Mouse (Mus musculus) Patski (cell line): ENCODE results near the gene Vps13c. TPM values are rescaled to one million over a fixed set of nuclear protein-coding genes. Genes with fewer than 3 reads are reported as not detected.

Experiments used
- ATAC-seq: fragments of 100-300 bp; one replicate; pipeline ENCODE4 v1.8.0; 2021
- CTCF ChIA-PET: fragments of 350-600 bp; sonication (Branson Sonifier 250); formaldehyde crosslinking; loops from one replicate; lab custom pipeline; 2022; ENCODE audit warnings: inconsistent platforms; lab: Charles Lee
- POLR2A ChIA-PET: fragments of 350-600 bp; sonication (Branson Sonifier 250); formaldehyde crosslinking; loops from one replicate; lab custom pipeline; 2022; ENCODE audit warnings: antibody characterized with exemption, inconsistent platforms; lab: Charles Lee
- DNase-seq: peaks from one replicate; pipeline ENCODE4 v3.0.0-alpha.2; 2011; ENCODE audit warnings: low read depth, low spot score
- H3K27me3 ChIP-seq: fragments of 371-371 bp; one replicate; pipeline ENCODE4 v1.5.1; 2021
- CTCF ChIP-seq: fragments of 100-300 bp; IDR thresholded peaks from one replicate; pipeline ENCODE4 v1.5.1; 2021
- in situ Hi-C: fragments of 300-500 bp; cut with MboI; formaldehyde crosslinking; loops from 3 replicates; pipeline ENCODE4 v1.11.1; 2018; ENCODE audit warnings: low pct_unique_long_range_greater_than_20kb, mixed read lengths
- polyA plus RNA-seq: library from polyadenylated mRNA; unstranded; gene quantifications from one replicate; pipeline ENCODE4 v1.2.3, GENCODE M21; 2021

Vps13c gene
- polyA plus RNA-seq, 1 experiment from 2014 or later: 81.0 TPM

- ChIA-PET POLR2A (no interaction called here), CTCF (interaction anchor here (1.7 to 1.9 kb wide), 2 partner anchors 9 to 19 kb away, joined by 4 to 5 read pairs; no protein-coding TSS in a partner anchor)
- ATAC-seq (no peak), DNase-seq (no peak)
- TF ChIP-seq CTCF: no peak
- in situ Hi-C loops: no loop called here
- H3K27me3 ChIP-seq: no peaks in the 10 kb centered on the region
Measured at GRCm38 (mm10) chr9:67847606-67848005, 7.4 kb downstream of the Vps13c start.

- no peak for DNase-seq
- in situ Hi-C loops: no loop called here
- H3K27me3 ChIP-seq: no peaks in the 10 kb centered on the region
- POLR2A ChIA-PET: no interaction called here
- CTCF ChIA-PET: interaction anchor here (1.9 kb wide), 1 partner anchor 21 kb away, joined by 5 read pairs; no protein-coding TSS in a partner anchor
- no peak for ATAC-seq
- TF ChIP-seq CTCF: no peak
Measured at GRCm38 (mm10) chr9:67849397-67849796, 9.2 kb downstream of the Vps13c start.

DNA sequence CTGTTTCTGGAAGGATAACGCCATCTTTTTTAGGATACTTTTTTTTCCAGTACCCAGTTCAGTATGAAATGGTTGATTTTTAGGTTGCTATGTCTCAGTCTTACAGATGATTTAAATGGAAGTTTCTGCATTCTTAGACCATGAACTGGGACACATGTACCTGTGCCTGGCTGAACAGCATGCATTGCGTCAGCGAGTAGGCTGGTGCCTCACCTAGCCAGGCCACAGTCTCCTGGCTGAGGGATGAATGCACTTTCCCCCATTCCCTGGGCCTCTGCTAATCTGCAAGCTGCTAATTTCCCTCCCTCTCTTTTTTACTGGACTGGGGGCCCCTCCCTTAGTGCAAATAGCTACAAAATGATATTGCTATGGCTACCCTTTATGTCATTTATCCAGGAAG lies 9.7 kb downstream of the Vps13c start:
- DNase-seq: no peak
- in situ Hi-C loops: no loop called here
- POLR2A ChIA-PET: no interaction called here
- no peak for TF ChIP-seq CTCF
- no peaks in the 10 kb centered on the region for H3K27me3 ChIP-seq
- CTCF ChIA-PET: interaction anchor here (1.1 kb wide), 1 partner anchor 25 kb away, joined by 3 read pairs; no protein-coding TSS in a partner anchor
- no peak for ATAC-seq

GRCm38 (mm10) chr9:67851150-67851549 lies 11.0 kb downstream of the Vps13c start:
- CTCF ChIA-PET: interaction anchor here (0.9 to 1.8 kb wide), 2 partner anchors 13 to 23 kb away, joined by 4 read pairs; no protein-coding TSS in a partner anchor
- DNase-seq (no peak), ATAC-seq (no peak)
- TF ChIP-seq CTCF: peak; percentile 52
- in situ Hi-C loops: no loop called here
- no peaks in the 10 kb centered on the region for H3K27me3 ChIP-seq
- POLR2A ChIA-PET: no interaction called here

DNA sequence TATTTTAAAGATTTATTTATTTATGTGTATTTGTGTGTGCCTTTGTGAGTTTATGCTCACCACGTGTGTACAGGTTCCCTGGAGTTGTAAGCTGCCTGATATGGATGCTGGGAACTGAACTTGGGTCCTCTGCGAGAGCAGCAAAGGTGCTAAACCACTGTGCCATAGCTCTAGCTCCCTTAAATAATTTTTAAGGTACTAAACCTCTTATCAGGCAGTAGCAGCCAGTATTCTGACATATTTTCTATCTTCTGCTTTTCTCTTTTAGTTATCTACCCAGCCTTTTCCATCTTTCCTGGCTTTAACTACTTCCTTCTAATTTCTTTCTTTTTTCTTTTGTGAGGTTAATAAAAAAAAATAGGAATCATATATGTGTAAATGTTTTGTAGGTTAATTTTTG lies 20.1 kb downstream of the Vps13c start:
- POLR2A ChIA-PET: no interaction called here
- TF ChIP-seq CTCF: no peak
- CTCF ChIA-PET: no interaction called here
- no peaks in the 10 kb centered on the region for H3K27me3 ChIP-seq
- no peak for ATAC-seq
- in situ Hi-C loops: no loop called here
- no peak for DNase-seq

GRCm38 (mm10) chr9:67863332-67863731 lies 23.1 kb downstream of the Vps13c start:
- in situ Hi-C loops: no loop called here
- ChIA-PET CTCF (interaction anchor here (1.4 to 2.3 kb wide), 3 partner anchors 10 to 18 kb away, joined by 3 to 6 read pairs (median 5); no protein-coding TSS in a partner anchor), POLR2A (interaction anchor here (1.4 kb wide), 1 partner anchor 30 kb away, joined by 3 read pairs; no protein-coding TSS in a partner anchor)
- ATAC-seq (no peak), DNase-seq (no peak)
- H3K27me3 ChIP-seq: no peaks in the 10 kb centered on the region
- no peak for TF ChIP-seq CTCF

DNA sequence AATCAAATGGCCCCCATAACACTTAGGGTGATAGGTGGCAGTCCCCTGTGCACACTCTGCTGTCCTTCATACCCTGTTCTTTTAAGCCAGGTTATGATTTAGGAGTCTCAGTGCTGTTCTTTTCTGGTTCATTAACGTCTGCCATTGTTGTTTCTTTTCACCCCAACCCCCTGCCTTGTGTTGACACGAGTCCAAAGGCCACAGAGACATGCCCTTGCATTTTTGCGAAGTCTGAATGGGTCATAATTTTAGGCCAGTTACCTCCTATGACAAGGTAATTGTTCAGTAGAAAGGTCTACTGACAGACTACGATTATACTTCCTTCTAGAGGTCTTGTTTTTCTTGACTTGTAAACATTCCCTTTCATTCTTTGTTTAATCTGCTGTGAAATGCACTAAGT lies 23.8 kb downstream of the Vps13c start:
- POLR2A ChIA-PET: interaction anchor here (1.3 to 1.4 kb wide), 2 partner anchors 11 to 30 kb away, joined by 3 to 4 read pairs; no protein-coding TSS in a partner anchor
- H3K27me3 ChIP-seq: no peaks in the 10 kb centered on the region
- in situ Hi-C loops: no loop called here
- no peak for TF ChIP-seq CTCF
- CTCF ChIA-PET: interaction anchor here (1.4 to 2.3 kb wide), 3 partner anchors 10 to 18 kb away, joined by 3 to 6 read pairs (median 5); no protein-coding TSS in a partner anchor
- DNase-seq: no peak
- ATAC-seq: no peak

GRCm38 (mm10) chr9:67865411-67865810 lies 25.2 kb downstream of the Vps13c start:
- ChIA-PET POLR2A (interaction anchor here (1.3 kb wide), 1 partner anchor 10 kb away, joined by 4 read pairs; no protein-coding TSS in a partner anchor), CTCF (interaction anchor here (2.3 kb wide), 1 partner anchor 10 kb away, joined by 5 read pairs; no protein-coding TSS in a partner anchor)
- ATAC-seq: no peak
- no peak for DNase-seq
- H3K27me3 ChIP-seq: no peaks in the 10 kb centered on the region
- in situ Hi-C loops: no loop called here
- no peak for TF ChIP-seq CTCF

- no peaks in the 10 kb centered on the region for H3K27me3 ChIP-seq
- TF ChIP-seq CTCF: no peak
- ChIA-PET POLR2A (interaction anchor here (1.2 kb wide), 1 partner anchor 10 kb away, joined by 3 read pairs; no protein-coding TSS in a partner anchor), CTCF (interaction anchor here (1.2 kb wide), 1 partner anchor 39 kb away, joined by 3 read pairs; no protein-coding TSS in a partner anchor)
- in situ Hi-C loops: no loop called here
- no peak for DNase-seq
- no peak for ATAC-seq
Measured at GRCm38 (mm10) chr9:67867411-67867810, 27.2 kb downstream of the Vps13c start.

GRCm38 (mm10) chr9:67869691-67870450 lies 29.7 kb downstream of the Vps13c start:
- in situ Hi-C loops: no loop called here
- ChIA-PET CTCF (no interaction called here), POLR2A (no interaction called here)
- no peak for ATAC-seq
- no peak for TF ChIP-seq CTCF
- H3K27me3 ChIP-seq: no peaks in the 10 kb centered on the region
- no peak for DNase-seq
